Mouse (Mus musculus) 3T3-L1 (cell line): ENCODE measurements around the gene Gm266.

Experiments used
- DNase-seq: peaks from one replicate; pipeline ENCODE4 v3.0.0-alpha.2; 2015; ENCODE audit warnings: low read depth, low spot score

Gene Gm266

GRCm38 (mm10) chr12:111436640-111437039, 49.0 kb downstream of the Gm266 start:
- no peak for DNase-seq

- DNase-seq = no peak
Observed at GRCm38 (mm10) chr12:111436170-111436569, 49.5 kb downstream of the Gm266 start.

GRCm38 (mm10) chr12:111434745-111435327, 50.8 kb downstream of the Gm266 start:
- peak; percentile 94 for DNase-seq
